Mouse (Mus musculus) cerebellum, adult 2 months (tissue): Measurements from ENCODE around the gene Thap11. TPM values are rescaled to one million over a fixed set of nuclear protein-coding genes. Genes with fewer than 3 reads are reported as not detected.
A peak's percentile ranks its signal among the peaks of the same experiment; 100 is the strongest.
"Not testable (repeated sequence)": the region's sequence is repeated elsewhere in the genome, so short reads cannot be mapped to it uniquely, and the experiment has no call there.

Experiments used
- DNase-seq, 2 experiments: peaks; one replicate each; pipeline ENCODE4 v3.0.0; 2021
- H3K27ac ChIP-seq: fragments of 200-500 bp; 2 replicates; pipeline ENCODE4 v1.5.1; 2012; ENCODE audit warnings: low read length, control low read depth, inconsistent platforms; ENCODE audit not compliant: insufficient read depth
- H3K27me3 ChIP-seq: fragments of 200-500 bp; 2 replicates; pipeline ENCODE4 v1.6.1; 2012; ENCODE audit warnings: inconsistent platforms, mild to moderate bottlenecking, low read length, moderate library complexity; ENCODE audit not compliant: control insufficient read depth, insufficient read depth
- H3K4me1 ChIP-seq: fragments of 200-500 bp; 2 replicates; pipeline ENCODE4 v1.6.1; 2011; ENCODE audit warnings: low read length; ENCODE audit not compliant: control insufficient read depth, insufficient read depth
- H3K4me3 ChIP-seq: fragments of 200-500 bp; replicated peaks from 2 replicates; pipeline ENCODE3; 2011; ENCODE audit warnings: mild to moderate bottlenecking, low read depth, low read length, control low read depth; ENCODE audit not compliant: insufficient read depth
- CTCF ChIP-seq: fragments of 200-500 bp; IDR thresholded peaks from 2 replicates; pipeline ENCODE4 v1.5.1; 2011; ENCODE audit warnings: low read depth, mild to moderate bottlenecking, control low read depth, low read length, moderate library complexity, borderline replicate concordance; ENCODE audit not compliant: insufficient read depth
- POLR2A ChIP-seq: fragments of 200-500 bp; IDR thresholded peaks from 2 replicates; pipeline ENCODE4 v1.6.1; 2011; ENCODE audit warnings: low read length, control low read depth, borderline replicate concordance; ENCODE audit not compliant: insufficient read depth
- WGBS: fragments of 180-500 bp; shearing (Covaris S2); methylation state at CpG from one replicate; pipeline ENCODE4 v1.1.7; 2018; 5-methylcytosine and 5-hydroxymethylcytosine counted together
- polyA plus RNA-seq: library from polyadenylated mRNA; depleted of rRNA; stranded (reverse); fragments of >200 nt; gene quantifications from 2 replicates; pipeline ENCODE4 v1.2.3, GENCODE M21; 2012

The Thap11 gene
- polyA plus RNA-seq, 1 experiment: 52.0 TPM

DNA sequence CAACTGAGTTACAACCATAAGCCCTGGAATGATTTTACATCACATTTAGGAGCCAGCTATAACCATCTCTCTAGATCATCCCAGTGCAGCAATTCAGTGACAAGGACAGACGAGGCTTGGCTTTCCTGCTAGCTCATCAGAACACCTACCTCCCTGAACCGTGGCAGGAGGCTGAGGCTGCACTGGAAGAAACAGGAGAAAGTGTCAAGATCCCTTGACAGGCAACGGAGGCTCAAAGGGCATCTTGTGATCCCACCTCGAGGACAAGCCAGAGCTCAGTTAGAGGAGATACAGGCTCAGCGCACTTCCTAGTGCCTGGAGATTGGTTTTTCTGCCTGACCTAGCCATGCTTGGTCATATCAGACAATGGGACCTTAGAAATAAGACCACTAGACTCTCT lies 42.4 kb upstream of the Thap11 start:
- no peak for DNase-seq
- Histone ChIP-seq H3K27ac (no peak overlapping the region), H3K27me3 (no peaks in the 10 kb centered on the region), H3K4me1 (peaks cover 15% of the 10 kb centered on the region), H3K4me3 (no peak overlapping the region)
- WGBS: 81% methylated on average over 5 of the region's 5 CpGs
- TF ChIP-seq CTCF (no peak), POLR2A (no peak)

- H3K27ac ChIP-seq: no peak overlapping the region
- 97% methylated on average over 6 of the region's 6 CpGs for WGBS
These were observed 41.7 kb upstream of the Thap11 start for GRCm38 (mm10) chr8:105813241-105813640.

GRCm38 (mm10) chr8:105819659-105820058 lies 35.3 kb upstream of the Thap11 start:
- WGBS: 77% methylated on average over 3 of the region's 3 CpGs
- no peak overlapping the region for H3K27ac ChIP-seq
- peaks cover 18% of the 10 kb centered on the region for H3K4me1 ChIP-seq
- no peaks in the 10 kb centered on the region for H3K27me3 ChIP-seq
- no peak for TF ChIP-seq CTCF
- TF ChIP-seq POLR2A: no peak
- DNase-seq: no peak
- no peak overlapping the region for H3K4me3 ChIP-seq

More at GRCm38 (mm10) chr8:105813241-105813640, 41.7 kb upstream of the Thap11 start:
- Histone ChIP-seq H3K4me3 (no peak overlapping the region), H3K4me1 (peaks cover 11% of the 10 kb centered on the region), H3K27me3 (no peaks in the 10 kb centered on the region)
- no peak for DNase-seq
- TF ChIP-seq CTCF: no peak
- no peak for TF ChIP-seq POLR2A

DNA sequence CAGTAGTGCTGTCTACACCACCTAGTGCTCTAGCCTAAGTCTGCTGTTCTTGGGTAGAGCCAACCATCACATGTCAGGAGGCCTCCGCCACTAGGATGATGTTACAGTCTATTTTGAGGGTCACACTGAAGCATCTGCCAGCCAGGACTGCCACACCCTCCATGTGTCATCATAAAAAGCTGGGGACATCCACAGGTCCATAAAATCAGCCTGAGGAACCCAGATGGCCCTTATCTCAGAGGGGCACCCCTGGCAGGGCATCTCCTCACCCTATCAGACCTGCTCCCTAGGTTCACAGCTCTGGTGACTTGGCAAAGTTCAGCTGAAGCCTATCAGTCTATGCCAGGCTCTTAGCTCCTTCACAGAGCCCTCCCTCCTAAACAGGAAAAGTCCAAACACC lies 34.0 kb upstream of the Thap11 start:
- Histone ChIP-seq H3K4me3 (no peak overlapping the region), H3K4me1 (peaks cover 24% of the 10 kb centered on the region), H3K27me3 (no peaks in the 10 kb centered on the region), H3K27ac (no peak overlapping the region)
- WGBS: 32% methylated on average over 1 of the region's 1 CpGs
- TF ChIP-seq POLR2A: no peak
- TF ChIP-seq CTCF: no peak
- DNase-seq: no peak

DNA sequence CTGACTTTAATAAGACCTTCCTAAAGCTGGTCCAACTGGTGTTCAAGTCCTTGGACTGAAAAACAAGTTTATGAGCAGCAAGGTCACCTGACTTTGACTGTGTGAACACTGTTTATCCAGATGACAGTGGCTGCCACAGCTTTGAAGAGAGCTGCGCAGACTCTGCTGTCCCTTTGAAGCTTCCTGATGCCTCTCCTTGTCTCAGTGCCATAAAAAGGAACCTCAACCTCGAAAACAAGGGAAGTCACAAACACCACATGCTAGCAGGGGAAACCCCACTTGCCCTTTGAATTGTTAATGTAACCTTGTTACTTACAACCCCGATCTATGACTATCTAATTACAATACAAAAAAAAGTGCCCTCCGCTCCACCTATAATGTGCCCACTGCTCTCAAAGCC lies 29.4 kb upstream of the Thap11 start:
- Histone ChIP-seq H3K4me1 (peaks cover 18% of the 10 kb centered on the region), H3K4me3 (peak overlapping the region; percentile 7), H3K27ac (no peak overlapping the region), H3K27me3 (no peaks in the 10 kb centered on the region)
- 84% methylated on average over 4 of the region's 4 CpGs for WGBS
- DNase-seq: no peak
- TF ChIP-seq CTCF (no peak), POLR2A (no peak)

DNA sequence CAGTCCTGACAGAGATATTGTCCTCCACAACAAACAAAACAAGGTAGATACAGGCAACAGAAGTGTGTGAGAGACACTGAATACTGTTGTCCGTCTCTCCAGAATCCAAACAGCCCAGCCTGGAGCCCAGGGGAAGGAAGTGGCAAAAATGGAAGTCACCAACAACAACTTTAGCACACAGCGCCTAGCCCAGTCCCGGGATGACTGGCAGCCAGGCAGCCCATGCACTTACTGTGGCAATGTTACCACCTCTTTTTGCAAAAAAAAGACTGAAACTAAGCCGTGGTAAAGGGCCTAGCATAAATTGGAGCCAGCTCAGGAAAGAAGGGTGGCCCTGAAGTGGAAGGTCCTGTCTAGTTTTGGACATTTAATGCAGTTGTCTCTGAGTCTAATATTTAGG lies 28.6 kb upstream of the Thap11 start:
- DNase-seq: no peak
- Histone ChIP-seq H3K4me3 (peak overlapping the region; percentile 97), H3K27ac (0 out of 2 replicates have a peak overlapping the region, but pooled peaks have one; percentile 23), H3K4me1 (peaks cover 9% of the 10 kb centered on the region; the same call in 1 of the 2 replicates), H3K27me3 (no peaks in the 10 kb centered on the region)
- 2% methylated on average over 4 of the region's 4 CpGs for WGBS
- TF ChIP-seq CTCF (no peak), POLR2A (no peak)

DNA sequence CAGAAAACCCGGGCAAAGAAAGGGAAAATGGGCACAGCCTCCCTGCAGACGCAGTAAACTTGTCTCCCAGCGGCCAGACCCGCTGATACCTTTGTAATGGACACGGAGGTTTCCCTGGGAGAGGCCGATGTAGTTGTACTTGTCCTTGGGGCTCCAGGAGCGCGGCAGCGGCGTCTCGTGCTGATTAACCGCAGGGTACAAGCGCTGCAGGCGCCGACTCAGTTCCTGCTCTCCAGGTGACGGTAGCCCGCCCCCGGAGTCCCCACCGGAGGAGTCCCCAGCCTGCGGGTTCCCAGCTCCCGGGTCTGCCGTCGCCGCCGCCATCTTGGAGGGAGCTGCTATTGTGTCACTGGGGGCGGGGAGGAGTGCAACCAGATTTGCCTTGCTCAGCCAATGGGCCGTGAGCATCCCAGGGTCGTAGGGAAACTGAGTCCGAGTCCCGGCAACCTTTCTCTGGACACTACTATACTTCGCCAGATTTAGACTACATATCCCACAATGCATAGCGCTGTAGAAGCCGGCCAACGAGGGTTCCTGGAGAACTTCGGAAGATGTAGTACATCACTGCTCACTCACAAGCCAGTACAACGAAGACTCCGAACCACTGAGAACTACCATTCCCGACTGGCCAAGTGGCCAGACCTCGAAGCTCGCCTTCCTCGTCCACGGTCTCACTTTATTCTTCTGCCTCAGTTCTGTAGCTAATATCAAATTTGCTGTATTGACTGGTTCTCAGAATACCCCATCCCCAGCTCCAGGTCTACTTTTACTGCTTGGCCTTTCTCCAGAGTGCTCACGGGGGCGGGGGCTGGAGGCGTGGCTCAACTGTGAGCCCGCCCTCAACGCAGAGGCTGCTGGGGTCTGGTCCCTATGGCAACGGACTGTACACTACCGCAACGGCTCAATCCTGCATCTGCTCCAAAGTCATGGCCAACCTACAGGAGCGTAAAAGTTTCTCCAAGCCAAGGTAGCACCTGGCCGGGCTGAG lies 27.8 kb upstream of the Thap11 start, which contains the start of the genes Ranbp10 and Tsnaxip1:
Gene Ranbp10, minus strand, starts transcription at position 490 of the 988 bp plus-strand sequence.
Gene Tsnaxip1, plus strand, starts transcription at position 871 of the 988 bp plus-strand sequence.
- H3K4me3 ChIP-seq: peak within 1 kb of the TSS; percentile 97
- H3K27ac ChIP-seq: peak within 1 kb of the TSS; percentile 23
- no peaks in the 10 kb centered on the region for H3K27me3 ChIP-seq
- WGBS: under 1% methylated on average over 52 of the region's 52 CpGs
- peak; percentile 95 to 100 for DNase-seq
- H3K4me1 ChIP-seq: peaks cover 8% of the 10 kb centered on the region; the same call in 1 of the 2 replicates
- TF ChIP-seq CTCF: no peak
- peak; percentile 73; the same call in 1 of the 2 replicates for TF ChIP-seq POLR2A

DNA sequence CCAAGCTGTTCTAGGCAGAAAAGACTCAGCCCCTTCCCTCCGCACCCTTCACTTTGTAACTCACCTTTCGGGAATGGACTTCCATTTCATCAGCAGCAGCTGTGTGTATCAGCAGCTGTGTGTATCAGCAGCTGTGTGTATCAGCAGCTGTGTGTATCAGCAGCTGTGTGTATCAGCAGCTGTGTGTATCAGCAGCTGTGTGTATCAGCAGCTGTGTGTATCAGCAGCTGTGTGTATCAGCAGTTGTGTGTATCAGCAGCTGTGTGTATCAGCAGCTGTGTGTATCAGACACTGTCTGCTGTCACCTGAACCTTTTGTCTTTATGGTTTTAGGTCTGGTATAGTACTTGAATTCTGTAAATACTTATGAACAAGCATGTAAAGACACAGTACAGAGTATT lies 21.2 kb upstream of the Thap11 start:
- not testable (repeated sequence) for H3K27ac ChIP-seq, H3K4me3 ChIP-seq, DNase-seq, H3K4me1 ChIP-seq, H3K27me3 ChIP-seq
- 83% methylated on average over 2 of the region's 2 CpGs for WGBS
